Mouse (Mus musculus) urinary bladder, adult 18-20 months (tissue): ENCODE measurements around the gene Etl4.
A peak's percentile ranks its signal among the peaks of the same experiment; 100 is the strongest.
"Not testable (repeated sequence)": the region's sequence is repeated elsewhere in the genome, so short reads cannot be mapped to it uniquely, and the experiment has no call there.

Source experiments
- DNase-seq, 2 experiments: peaks; one replicate each; pipeline ENCODE4 v3.0.0; 2022; ENCODE audit warnings: low spot score in 2 of 2, mixed read lengths in 2 of 2

The Etl4 gene

DNA sequence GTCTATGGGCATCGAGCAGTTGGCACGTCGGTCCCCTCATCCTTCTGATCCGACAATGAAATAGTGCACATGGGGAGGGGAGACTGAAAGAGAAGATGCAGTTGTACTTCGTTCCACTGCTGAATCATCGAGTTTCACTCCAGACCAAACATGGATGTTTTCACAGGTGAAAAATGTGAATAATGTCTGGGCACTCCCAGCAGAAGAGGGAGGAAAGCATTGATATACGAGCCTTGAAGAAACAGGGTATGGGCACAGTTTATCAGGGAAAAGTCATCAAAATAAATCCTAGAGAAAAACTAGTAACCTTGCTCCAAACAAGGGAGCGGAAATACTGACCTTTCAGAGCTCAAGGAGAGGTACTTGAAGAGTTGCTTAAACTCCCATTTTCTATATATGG is 744.5 kb downstream of the Etl4 start:
- no peak for DNase-seq

DNA sequence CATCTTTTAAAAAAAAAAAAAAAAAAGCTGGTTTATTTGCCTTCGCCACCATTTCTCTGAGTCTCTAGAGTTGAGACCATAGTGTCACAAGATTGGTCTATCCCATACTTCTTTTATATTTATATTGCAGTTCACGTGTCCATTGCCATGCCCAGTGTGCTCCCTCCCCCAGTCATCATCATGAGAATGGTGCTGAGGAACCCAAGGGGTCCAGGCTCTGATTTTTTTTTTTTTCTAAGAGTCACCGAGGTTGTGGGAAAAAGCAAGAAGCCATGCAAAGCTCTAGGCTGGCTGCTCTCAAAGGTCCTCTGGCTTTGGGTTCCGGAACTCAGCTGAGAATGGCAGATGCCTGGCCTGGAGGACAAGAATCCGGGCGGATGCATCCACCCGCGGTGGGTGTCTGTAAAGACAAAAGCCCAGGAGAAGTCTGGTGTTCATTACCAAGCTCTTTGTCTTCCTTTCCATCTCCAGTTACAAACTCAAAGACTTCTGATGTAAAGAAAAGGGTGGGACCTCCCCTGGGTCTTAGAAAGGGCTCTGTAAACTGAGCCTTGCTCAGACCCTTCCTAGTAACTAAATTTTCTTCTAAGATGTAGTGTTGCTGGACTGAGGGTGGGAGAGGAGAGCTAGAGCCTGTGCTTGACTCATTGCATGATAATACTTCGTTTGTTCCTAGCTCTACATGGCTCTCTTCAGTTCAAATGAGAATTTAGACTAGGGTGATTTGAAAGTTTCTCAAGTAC is 745.2 kb downstream of the Etl4 start:
- DNase-seq = no peak

DNA sequence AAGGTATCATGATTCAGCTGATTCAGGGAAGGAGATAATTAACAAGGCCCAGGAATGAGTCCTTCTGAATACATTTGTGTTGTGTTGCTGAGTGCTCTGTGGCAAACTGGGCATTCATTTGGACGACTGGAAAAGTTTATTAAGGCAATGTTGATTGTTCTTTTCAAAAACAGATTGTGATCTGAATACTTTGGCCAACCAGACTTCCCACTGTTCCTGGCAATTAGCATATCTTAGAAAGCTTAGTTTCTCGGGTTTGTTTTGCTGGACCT is 745.7 kb downstream of the Etl4 start:
- DNase-seq = no peak

DNA sequence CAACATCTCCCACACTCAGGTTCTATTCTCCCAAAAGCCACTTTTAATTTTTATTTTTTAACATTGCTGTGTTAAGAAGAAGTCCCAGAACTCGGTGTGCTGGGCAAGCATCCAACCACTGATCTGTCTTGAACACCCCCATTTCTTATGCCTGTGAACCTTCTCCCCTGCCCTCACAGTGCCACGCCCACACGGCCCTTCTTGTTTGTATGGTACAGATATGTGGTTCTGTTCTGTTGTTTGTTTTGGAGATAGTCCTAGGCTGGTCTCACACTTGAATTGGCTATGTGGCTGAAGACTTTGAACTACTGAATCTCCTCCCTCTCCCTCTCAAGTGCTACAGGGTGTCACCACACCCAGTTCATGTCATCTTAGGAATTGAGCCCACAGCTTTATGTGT is 748.3 kb downstream of the Etl4 start:
- DNase-seq = no peak

DNA sequence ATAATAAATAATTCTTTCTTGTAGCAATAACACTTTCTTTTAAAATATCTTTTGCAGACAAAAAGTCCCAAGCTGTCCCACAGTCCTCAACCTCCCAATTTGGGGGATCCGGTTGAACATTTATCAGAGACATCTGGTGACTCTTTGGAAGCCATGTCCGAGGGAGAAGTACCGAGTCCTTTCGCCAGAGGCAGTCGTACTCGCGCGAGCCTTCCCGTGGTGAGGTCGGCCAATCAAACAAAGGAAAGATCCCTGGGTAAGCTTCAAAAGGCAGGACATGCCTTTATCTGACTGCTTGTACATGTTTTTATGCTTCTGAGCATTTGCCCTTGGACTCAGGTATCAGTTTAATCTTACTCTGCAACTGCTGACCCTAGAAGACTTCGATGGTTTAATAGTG is 752.3 kb downstream of the Etl4 start:
- DNase-seq = no peak

DNA sequence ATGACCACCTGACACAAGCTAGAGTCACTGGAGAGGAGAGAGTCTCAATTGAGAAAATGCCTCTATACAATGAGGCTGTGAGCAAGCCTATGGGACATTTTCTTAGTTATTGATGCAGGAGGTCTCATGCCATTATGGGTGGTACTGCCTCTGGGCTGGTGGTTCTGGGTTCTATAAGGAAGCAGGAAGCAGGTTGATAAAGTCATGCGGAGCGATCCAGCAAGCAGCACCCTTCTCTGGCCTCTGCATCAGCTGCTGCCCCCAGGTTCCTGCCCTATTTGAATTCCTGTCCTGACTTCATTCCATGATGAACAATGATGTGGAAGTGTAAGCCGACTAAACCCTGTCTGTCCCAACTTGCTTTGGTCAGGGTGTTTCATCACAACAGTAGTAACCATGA is 753.1 kb downstream of the Etl4 start:
- no peak for DNase-seq

DNA sequence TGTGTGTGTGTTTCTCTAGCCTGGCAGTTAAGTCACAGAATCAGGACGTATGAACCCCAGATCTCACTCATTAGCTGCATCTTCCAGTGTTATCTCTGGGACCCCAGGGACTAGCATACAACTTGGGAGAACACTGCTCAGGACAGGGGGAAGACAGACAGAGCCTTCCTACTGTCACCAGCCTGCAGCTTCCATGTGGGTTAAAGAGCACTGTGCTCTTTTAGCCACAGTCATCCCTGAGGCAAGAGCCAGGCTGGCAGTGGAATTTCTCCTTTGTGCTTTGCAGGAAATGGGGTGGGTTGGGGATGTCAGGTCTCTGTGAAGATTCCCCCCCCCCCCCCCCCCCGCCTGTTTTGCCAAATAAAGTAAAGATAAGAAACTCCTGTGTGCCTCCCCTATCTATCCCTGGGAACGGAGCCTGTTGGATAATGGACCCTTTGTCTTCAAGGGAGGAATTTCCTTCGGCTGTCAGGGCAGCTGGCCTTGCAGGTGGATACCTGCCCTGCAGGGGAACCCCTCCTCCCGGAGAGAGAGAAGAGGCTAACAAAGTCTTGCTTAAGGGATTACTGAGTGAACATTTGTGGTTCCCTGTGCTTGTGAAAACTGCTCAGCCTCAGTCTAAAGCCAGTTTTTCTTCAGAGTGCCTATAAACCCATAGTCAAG is 755.9 kb downstream of the Etl4 start:
- DNase-seq = no peak

DNA sequence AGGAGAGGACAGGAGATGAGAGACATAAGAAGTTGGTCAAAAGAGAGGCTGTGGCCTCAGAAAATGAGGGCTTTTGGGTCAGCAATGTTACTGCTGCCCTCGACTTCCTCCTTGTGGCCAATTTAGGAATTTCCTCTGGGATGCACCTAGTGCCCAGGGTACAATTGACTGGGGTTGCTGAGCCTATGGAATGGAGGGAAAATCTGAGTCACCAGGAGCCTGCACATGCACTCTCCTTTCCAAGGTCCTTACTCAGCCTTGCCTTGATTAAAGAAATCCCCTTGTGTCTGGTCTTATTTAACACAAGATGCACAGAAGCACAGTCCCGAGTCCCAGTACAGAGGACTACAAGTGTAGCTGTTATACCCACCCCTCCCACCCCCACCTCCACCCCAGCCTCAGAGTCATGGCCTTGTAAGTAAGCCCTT is 756.5 kb downstream of the Etl4 start:
- no peak for DNase-seq

DNA sequence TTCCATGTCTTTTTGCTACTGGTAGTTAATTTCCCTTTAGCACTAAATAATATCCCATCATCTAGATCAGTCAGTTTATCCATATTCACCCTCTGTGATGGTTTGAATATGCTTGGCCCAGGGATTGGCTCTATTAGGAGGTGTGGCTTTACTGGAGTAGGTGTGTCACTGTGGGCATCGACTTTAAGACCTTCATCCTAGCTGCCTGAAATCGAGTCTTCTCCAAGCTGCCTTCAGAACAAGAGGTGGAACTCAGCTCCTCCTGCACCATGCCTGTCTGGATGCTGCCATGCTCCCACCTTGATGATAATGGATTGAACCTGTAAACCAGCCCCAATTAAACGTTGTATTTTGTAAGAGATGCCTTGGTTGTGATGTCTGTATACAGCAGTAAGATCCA is 758.3 kb downstream of the Etl4 start:
- DNase-seq = no peak

DNA sequence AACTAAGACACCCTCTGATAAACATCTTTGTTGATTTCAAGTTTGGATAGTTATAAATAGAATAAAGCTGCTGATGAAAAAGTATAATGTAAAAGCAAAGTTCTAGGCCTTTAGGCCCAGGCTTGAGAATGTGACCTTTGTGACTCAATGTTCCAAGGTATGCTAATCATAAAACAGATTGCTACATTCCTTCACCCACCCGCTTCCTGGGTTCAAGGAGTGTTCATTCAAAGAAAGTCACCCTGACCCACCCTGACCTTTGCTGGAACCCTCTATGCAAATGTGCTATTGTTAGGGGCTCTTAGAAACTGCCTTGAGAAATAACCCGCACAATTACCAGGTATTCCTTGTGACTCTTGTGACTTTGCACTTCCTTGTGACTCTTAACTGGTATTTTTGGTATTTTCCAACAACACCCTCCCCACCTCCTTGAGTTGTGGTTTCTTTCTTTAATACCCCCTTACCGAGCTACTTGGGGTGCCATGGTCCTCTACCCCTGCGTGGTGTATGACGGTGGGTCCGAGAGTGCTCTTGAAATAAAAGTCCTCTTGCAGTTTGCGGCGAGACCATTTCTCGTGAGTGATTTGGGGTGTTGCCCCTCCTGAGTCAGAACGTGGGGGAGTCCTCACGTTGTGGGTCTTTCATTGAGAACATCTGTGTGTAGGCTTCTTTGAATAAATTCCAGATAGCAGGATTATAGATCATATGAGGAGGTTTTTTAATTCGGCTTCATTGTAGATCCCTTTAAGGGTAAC is 758.9 kb downstream of the Etl4 start:
- not testable (repeated sequence) for DNase-seq

DNA sequence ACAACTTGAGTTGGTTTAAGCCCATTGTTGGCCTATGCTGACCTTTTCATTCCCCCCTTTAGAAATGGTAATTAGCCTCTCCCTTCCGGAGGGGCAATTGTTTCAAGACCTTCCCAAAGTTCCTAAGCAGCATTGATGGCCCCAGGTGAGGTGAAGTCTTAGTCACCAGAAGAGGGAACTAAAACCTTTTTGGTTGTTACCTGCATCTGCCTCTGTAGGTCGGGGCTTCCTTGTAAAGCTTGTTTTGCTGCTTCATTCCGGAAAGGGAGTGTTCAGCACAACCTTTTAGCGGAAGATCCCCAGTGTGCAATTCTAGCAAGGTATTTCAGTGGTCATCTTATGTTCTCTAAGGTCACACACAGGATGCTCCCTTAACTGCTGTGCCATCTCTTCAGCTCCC is 759.8 kb downstream of the Etl4 start:
- no peak for DNase-seq

DNA sequence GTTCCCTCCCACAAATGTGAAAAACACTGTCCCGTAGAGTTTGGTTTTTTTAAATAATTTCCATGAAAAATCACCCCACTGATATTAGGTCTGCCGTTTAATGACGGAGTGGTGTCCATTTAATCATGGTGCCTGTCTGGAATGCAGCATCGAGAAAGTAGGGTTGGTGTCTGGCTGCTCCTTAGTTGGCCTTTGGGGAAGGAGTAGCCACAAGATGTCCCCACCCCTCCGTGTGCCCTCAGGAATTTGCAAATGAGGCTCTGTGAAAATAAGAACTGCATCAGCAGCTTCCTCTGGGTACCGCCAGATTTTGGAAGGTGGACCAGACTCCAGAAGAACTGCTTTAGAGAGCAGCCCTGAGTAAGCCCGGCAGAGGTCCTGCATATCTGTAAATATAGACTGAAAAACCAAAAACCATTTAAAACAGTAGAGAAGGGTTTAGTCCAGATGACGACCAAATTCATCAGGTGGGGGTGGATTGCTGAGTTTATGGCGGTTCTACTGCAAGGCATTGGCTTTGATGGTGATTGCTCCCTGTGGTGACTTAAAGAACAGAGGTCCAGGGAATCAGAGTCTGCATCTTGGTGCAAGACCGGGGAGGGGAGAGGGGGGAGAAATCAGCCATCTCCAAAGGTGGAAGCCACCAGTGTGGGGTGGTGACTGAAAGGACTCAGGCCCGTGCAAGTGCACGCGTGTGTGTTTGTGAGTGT is 762.1 kb downstream of the Etl4 start:
- DNase-seq = no peak

DNA sequence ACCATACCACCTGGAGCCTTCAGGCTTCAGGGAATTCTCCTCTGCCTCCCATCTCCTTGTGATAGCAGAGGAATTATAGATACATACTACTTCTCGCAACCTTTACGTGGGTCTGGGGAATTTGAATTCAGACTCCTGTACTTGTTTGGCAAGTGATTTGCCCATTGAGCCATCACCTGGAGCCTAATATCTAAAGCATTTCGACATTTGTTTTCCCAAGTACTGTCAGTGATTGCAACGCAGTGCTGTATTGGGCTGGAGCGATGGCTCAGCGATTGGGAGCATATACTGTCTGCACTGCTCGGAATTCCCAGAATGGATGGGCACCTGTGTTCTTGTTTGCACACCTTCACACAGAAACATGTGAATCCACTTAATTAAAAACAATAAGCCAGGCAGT is 762.7 kb downstream of the Etl4 start:
- DNase-seq = no peak

DNA sequence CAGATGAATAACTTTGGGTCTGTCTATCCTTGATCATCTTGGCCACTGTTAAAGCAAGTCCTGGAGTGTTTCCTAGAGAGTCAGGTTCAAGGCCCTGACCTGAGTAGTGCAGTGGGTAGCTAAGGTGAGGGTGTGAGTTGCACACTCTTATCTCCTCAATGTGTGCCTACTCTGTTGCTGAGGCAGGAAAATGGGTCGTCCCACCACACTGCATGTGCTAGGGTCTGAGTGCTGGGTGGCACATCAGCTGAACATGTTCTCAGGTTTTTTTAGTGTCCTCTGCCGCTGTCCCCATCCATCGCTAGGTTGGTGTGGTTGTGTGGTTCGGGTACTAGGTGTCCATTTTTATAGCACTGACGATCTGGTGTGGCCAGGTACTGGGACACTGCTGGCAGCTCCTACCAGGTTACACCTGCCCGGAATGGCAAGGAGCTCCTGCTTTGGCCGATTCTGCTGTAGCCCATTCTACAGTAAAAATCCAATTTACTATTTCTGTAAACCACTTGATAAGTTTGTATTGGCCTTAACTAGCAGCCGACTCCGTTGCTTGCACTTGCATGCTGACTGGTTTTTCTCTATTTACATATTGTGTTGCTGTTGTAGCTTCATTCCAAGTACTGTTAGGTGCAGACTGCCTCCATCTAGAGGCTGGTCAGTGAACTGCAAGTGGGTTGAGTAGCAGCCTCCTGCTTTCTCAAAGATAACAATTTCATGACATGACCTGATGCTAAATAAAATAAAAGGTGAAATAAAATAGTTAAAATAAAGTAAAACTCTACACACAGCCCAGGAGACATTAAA is 763.4 kb downstream of the Etl4 start:
- peak in 1 of 2 experiments; percentile 21 for DNase-seq

DNA sequence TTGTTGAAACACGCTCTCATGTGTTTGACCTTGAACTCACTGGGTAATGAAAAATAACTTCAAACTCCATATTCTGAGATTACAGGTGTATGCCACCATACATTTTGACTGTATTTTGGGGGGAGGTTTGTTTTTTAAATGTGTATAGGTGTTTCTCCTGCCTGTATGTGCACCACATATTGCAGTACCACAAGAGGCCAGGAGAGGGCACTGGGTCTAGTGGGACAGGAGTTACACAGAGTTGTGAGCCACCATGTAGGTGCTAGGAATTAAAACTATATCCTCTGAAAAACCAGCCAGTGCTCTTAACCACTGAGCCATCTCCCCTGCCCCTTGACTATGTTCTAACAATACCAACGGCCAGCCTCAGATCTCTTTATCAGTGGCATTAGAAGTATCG is 766.8 kb downstream of the Etl4 start:
- DNase-seq = no peak

DNA sequence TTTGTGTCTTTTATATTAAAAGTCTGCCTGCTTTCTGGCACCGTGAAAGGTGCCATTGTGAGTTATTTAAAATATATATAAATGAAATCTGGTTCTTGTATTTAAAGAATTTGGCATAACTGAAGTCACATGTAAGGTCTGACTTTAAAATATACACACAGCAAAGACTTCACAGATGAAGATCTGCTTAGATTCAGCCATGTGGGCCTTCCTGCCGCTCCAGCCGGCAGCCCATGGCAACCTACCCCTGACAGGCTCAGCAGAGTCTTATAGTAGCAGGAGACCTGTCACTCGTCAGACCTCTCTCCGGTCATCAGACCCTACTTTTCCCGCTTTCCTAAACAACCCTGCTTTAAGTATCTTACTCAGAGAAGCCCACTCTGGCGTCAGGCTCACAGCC is 769.2 kb downstream of the Etl4 start:
- DNase-seq = no peak

DNA sequence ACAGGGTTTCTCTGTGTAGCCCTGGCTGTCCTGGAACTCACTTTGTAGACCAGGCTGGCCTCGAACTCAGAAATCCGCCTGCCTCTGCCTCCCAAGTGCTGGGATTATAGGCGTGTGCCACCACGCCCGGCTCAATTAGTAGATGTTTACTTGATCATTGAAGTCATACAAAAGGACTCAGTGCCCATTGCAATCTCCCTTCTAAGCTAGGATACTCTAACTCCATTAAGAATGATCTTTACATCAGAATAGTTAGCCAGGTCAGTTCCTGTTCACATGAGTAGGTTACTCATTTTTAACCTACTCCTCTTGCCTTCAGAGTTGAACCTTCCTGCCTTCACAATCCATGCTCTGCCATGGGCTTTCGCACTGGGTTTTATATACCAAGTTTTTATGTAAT is 772.6 kb downstream of the Etl4 start:
- not testable (repeated sequence) for DNase-seq

DNA sequence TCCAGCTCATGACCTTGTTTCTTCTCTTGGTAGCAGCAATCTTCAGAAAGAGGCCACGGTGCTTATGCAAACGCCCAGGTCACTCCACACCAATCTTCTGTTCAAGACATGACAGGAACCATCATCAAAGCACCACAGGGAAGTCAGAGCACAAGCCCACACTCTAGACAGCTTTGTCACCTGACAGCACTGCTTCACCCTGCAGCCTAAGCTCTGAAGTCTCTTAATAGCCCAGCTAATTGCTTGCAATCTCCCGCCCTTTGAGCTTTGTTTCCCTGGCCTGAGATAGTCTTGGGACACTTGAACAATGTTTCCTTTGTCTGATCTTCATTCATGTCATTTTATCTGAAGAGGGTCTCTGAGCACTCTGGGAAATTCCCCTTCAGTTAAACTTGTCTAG is 779.8 kb downstream of the Etl4 start:
- DNase-seq = no peak

DNA sequence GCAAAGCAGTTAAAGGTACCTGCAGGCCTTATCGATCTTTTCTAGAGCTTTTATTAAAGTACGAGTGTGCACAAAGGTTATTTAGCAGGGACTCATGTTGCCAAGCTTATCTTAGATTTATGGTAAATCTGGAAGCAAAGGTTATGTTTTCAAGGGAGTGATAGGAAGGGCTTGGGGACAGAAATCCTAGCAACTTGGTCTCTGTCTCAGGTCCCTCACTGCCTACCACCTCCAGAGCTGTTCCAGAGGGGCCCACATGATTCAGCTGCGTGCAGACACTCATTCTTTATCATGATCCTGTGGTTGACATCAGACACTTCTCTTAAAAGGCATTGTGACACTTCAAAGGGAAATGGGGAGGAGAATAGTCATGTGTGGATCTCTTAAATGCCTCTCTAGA is 783.3 kb downstream of the Etl4 start:
- no peak for DNase-seq

DNA sequence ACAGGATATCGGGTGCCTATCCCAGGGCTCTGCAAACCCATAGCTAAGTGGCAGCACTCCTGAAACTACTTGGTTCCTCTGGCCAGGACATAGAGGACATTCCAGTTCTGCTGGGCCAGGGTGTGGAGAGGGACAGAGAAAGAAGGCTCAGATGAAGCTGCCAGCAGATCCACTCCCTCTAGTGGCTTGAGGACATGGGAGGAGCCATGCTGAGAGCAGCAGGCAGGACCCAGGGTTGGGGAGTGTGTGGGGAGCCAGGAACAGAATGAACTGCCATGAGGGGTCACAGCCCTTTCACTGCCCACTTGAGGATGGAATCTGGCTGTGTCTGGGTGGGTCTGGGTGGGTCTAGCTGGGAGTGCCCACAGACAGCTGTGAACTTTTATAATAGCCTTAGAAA is 784.2 kb downstream of the Etl4 start:
- no peak for DNase-seq

DNA sequence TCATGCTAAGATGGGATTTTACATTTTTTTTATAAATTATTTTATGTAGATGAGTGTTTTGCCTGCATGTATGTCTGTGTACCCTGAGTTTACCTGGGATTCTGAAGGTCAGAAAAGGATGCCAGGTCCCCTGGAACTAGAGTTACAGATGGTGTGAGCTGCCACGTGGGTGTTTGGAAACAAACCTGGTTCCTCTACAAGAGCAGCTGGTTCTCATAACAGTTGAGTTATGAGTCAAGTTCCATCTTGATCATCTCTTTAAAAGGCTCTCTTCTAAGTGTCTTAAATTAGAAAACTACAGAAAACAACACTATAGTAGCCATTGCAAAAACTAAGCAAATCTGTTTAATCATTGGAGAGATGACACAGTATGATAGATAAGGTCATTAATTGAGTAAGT is 788.1 kb downstream of the Etl4 start:
- no peak for DNase-seq

DNA sequence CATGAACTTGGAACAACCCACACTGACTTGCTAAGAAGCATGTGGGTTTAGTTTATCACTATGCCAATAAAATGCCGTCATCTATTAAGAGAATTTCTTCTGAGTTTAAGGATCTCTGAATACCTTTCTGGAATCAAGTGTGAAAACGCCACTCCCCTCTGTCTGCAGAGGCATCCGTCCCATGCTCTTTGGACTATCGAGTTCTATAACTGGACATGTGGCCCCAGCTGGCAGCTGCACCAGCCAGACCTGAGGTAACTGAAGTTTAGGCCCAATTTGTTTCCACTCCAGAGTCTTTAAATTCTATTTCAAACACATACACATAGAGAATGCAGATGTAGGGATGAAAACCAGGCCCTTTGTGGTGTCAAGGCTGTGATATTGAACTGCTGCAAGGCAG is 795.5 kb downstream of the Etl4 start:
- no peak for DNase-seq
